Mouse (Mus musculus) testis, adult 2 months (tissue): ENCODE data around the gene Nsmce3. TPM values are rescaled to one million over a fixed set of nuclear protein-coding genes. Genes with fewer than 3 reads are reported as not detected.

Experiments used
- H3K27ac ChIP-seq: fragments of 200-500 bp; 2 replicates; pipeline ENCODE4 v1.5.1; 2012; ENCODE audit warnings: low read depth, low read length; ENCODE audit not compliant: control insufficient read depth, insufficient read depth
- H3K27me3 ChIP-seq: fragments of 200-500 bp; 2 replicates; pipeline ENCODE4 v1.6.1; 2012; ENCODE audit warnings: mild to moderate bottlenecking, low read length, moderate library complexity; ENCODE audit not compliant: control insufficient read depth, insufficient read depth
- H3K36me3 ChIP-seq: fragments of 200-500 bp; 2 replicates; pipeline ENCODE4 v1.6.1; 2012; ENCODE audit warnings: mild to moderate bottlenecking, low read length; ENCODE audit not compliant: control insufficient read depth, insufficient read depth
- H3K4me1 ChIP-seq: fragments of 200-500 bp; 2 replicates; pipeline ENCODE4 v1.6.1; 2012; ENCODE audit warnings: low read length; ENCODE audit not compliant: control insufficient read depth, insufficient read depth
- H3K4me3 ChIP-seq: fragments of 200-500 bp; 2 replicates; pipeline ENCODE4 v1.5.1; 2012; ENCODE audit warnings: low read depth, mild to moderate bottlenecking, low read length, moderate library complexity, mixed read lengths; ENCODE audit not compliant: control insufficient read depth
- CTCF ChIP-seq: fragments of 200-500 bp; IDR thresholded peaks from 2 replicates; pipeline ENCODE4 v1.5.1; 2012; ENCODE audit warnings: low read depth, mild to moderate bottlenecking, inconsistent platforms, low read length, moderate library complexity; ENCODE audit not compliant: control insufficient read depth, insufficient read depth, insufficient replicate concordance
- POLR2A ChIP-seq: fragments of 200-500 bp; IDR thresholded peaks from 2 replicates; pipeline ENCODE4 v1.6.1; 2012; ENCODE audit warnings: low read depth, mild to moderate bottlenecking, inconsistent platforms, low read length, moderate library complexity; ENCODE audit not compliant: control insufficient read depth
- polyA plus RNA-seq: library from polyadenylated mRNA; depleted of rRNA; stranded (reverse); fragments of >200 nt; gene quantifications from 2 replicates; pipeline ENCODE4 v1.2.3, GENCODE M21; 2012

Nsmce3 gene
- polyA plus RNA-seq, 1 experiment, result 3.4 TPM

DNA sequence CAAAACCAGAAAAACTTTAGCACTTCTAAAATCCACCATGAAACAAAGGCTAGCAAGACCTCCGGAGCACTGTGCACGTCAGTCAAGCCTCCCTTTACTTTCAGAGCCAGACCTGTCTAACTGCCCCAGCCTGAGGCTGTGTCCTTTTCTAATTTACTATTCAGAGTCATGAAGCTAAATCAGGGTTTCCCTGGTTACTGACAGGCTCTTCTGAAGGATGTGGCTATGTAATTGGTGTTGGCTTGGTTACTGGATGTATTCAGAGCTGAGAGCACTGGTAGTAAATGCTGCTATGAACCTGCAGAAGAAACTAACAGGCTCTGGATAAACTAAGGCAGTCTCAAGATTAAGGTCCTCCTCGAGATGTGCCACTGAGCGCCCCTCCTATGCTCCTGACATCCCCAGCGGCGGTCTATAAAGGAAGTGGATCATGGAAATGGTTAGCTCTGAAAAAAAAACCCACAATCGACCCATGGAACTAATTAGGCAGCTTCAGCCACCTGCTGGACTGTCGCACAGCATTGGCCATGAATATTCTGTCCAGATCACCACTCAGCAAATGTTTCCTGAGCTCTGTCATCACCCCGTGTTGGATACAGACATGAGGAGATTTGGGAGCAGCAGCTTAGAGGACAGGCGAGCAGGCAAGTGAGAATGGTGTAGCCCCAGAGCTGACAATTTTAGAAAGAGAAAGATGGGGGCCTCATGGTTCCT, 31.7 kb downstream of the Nsmce3 start:
- H3K27me3 ChIP-seq, result no peaks in the 10 kb centered on the region
- no peaks in the 10 kb centered on the region for H3K36me3 ChIP-seq
- no peak overlapping the region for H3K27ac ChIP-seq
- H3K4me1 ChIP-seq, result peaks cover 6% of the 10 kb centered on the region
- H3K4me3 ChIP-seq, result no peak overlapping the region
- TF ChIP-seq POLR2A (no peak), CTCF (no peak)

DNA sequence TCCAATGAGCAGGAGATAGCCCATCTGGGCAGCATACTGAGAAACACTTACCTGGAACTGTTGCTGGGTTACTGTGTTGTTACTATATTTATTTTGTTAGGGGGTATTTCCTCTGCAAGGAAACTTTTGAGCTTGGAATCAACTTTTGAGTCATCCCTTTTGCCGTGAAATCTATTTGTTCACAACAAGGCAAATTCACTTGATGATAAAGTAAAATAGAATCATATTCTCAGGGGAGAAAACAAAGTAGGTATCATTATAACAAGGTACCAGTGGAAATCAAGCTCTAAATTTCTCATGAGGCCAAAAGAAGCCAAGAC, 32.3 kb downstream of the Nsmce3 start:
- H3K4me1 ChIP-seq, result peaks cover 6% of the 10 kb centered on the region
- H3K27ac ChIP-seq, result no peak overlapping the region
- no peaks in the 10 kb centered on the region for H3K36me3 ChIP-seq
- TF ChIP-seq CTCF, result no peak
- no peak for TF ChIP-seq POLR2A
- H3K4me3 ChIP-seq, result no peak overlapping the region
- H3K27me3 ChIP-seq, result no peaks in the 10 kb centered on the region

DNA sequence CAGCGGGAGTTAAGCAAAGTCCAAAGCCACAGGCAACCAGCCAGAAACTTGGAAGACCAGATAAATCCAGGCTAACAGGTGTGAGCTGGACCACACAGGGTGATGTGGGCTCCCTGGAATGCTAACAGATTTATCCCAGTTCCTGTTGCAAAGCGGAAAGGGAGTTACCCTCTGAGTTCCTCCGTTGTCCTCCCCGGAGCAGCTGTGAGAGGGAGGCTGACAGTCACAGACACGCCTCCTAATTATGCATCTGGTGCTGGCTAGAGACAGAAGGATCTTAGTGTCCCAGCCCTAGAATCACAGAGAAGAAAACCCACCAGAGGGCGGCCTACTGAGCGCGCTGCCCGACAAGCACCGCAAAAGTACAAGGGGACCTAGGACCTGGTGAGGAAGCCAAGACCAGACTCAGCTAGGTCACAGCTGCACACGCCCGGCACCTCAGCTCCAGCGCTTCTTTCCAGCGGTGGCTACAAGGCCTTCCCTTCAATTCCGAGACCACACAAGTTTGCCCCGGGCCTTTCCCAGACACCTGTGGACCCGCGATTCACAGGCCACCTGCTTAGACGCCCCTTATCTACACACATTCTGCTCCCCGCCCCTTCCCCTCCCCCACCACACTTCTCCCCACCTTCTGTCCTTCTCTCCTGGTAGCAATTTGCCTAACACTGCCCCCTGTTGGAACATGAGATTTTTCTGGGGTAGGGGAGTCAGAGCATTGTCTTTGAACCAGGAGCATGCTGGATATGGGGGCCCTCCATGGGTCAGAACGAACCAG, 32.8 kb downstream of the Nsmce3 start:
- no peak overlapping the region for H3K27ac ChIP-seq

DNA sequence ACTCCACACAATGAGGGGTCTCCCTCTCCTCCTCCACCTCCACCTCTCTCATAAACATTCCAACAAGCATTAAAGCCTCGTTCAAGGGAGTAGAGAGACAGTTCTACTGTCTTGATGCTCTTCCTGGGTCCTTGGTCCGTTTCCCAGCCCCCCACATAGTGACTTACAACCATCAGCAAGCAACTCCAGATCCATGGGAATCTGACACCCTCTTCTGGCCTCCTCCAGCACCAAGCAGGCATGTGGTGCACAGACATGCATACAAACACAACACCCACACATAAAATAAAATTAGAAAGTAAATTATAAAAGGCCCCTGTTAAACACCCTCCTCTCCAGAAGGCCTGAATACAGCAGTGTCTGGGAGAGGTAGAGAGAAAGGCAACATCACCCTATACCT, 33.5 kb downstream of the Nsmce3 start:
- Histone ChIP-seq H3K27me3 (no peaks in the 10 kb centered on the region), H3K27ac (no peak overlapping the region), H3K4me1 (peaks cover 6% of the 10 kb centered on the region), H3K4me3 (no peak overlapping the region), H3K36me3 (no peaks in the 10 kb centered on the region)
- TF ChIP-seq POLR2A (no peak), CTCF (no peak)

More for the DNA sequence above, 32.8 kb downstream of the Nsmce3 start:
- peak overlapping the region; percentile 35 for H3K4me3 ChIP-seq
- no peaks in the 10 kb centered on the region for H3K36me3 ChIP-seq
- TF ChIP-seq POLR2A (no peak), CTCF (no peak)
- peaks cover 6% of the 10 kb centered on the region for H3K4me1 ChIP-seq
- no peaks in the 10 kb centered on the region for H3K27me3 ChIP-seq

DNA sequence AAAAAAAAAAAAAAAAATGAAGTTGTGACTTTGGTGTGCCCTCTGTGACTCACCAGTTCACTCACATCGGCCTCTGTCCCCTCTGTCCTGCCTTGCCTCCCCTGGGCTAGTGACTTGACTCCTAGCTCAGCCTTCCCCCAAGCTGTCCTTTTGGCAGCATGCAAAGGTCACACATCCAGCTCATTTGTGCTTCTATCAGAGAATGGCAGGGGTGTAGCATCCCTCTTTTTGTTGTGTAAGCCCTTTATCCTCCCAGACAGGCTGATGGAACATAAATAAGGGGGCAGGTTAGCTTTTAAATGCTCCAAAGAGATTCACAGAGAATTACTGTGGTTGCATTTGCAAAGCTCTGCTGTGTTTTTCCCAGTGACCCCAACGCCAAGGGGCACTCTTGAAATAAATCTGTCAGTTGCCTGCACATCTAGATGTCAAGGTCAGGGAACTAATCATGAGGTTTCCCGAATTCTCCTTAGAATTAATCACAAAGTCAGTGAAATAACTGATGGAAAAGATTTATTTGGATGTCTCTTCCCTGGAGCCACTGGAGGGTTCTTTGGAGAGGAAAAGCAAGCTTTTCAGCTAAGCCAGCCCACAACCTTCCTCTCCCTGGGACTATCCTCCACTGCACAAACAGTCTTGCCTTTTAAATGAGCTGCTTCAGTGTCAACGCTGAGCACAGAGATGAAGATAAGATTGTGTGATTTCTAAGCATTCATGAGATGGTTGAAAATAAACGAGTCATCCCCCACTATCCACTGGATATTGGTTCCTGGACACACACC, 42.4 kb downstream of the Nsmce3 start:
- Histone ChIP-seq H3K27me3 (no peaks in the 10 kb centered on the region), H3K4me1 (no peaks in the 10 kb centered on the region), H3K27ac (no peak overlapping the region), H3K4me3 (no peak overlapping the region), H3K36me3 (no peaks in the 10 kb centered on the region)
- TF ChIP-seq CTCF (no peak), POLR2A (no peak)

DNA sequence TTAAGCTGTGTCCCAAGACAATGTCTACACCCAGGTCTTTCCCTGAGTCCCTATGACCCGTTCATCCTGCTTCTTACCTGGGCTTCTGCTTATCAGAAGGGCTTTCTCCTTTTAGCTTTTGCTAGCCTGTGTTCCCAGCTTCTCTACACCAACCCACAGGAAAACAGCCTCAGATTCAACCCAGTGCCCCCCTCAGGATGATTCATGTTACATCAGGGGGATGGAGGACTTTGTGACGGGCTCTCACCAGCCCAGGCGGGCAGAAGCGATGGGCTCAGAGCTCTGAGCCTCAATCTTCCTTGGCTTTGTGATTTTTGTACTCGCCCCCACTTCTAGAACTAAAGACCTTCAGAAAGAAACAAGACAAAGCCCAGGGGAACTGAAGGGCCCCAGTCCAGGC, 51.7 kb downstream of the Nsmce3 start:
- H3K36me3 ChIP-seq, result no peaks in the 10 kb centered on the region
- TF ChIP-seq CTCF, result no peak
- no peak for TF ChIP-seq POLR2A
- H3K4me3 ChIP-seq, result no peak overlapping the region
- H3K27me3 ChIP-seq, result no peaks in the 10 kb centered on the region
- H3K4me1 ChIP-seq, result no peaks in the 10 kb centered on the region
- H3K27ac ChIP-seq, result no peak overlapping the region

DNA sequence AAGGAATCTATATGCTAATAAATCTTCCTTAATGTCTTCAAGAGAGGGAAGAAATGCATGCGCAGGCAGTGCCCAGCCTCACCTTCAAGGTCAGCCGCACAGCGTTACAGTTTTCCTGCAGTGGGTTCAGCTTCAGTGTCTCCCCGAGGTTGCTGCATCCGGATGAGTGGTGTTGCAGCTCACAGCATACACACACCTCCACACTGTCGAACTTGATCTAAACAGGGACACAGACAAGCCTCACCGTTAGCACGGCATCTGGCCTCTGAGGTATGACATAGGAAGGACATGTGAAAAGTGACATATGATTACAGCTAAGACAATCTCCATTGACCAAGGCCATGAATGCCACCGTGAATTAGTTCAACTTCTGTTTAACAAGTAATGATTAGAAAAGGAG, 53.1 kb downstream of the Nsmce3 start:
- no peak overlapping the region for H3K4me3 ChIP-seq
- no peaks in the 10 kb centered on the region for H3K27me3 ChIP-seq
- no peaks in the 10 kb centered on the region for H3K4me1 ChIP-seq
- no peak for TF ChIP-seq CTCF
- TF ChIP-seq POLR2A, result no peak
- no peak overlapping the region for H3K27ac ChIP-seq
- H3K36me3 ChIP-seq, result no peaks in the 10 kb centered on the region
